Mouse (Mus musculus): ENCODE measurements at regions not wholly inside any gene's neighbourhood (a gene's known extent, or its start where the extent isn't known, plus 50 kb on each side); places are given as distances from the start of the nearest gene placed in this dataset.

- no peak for TF ChIP-seq CTCF (IDR thresholded peaks at IDR 0.05)
- TF ChIP-seq POLR2A (IDR thresholded peaks at IDR 0.05; ENCODE audit: insufficient read depth, low read depth, low read length) = no peak
These were observed 315.2 kb downstream of the Bmper start for GRCm38 (mm10) chr9:23538051-23538450.

All from heart, adult 2 months (tissue).